Mouse (Mus musculus) MEL (cell line): ENCODE measurements at regions not wholly inside any gene's neighbourhood (a gene's known extent, or its start where the extent isn't known, plus 50 kb on each side); places are given as distances from the start of the nearest gene placed in this dataset.

Experiments used
- CHD2 ChIP-seq: IDR thresholded peaks from 2 replicates; pipeline ENCODE4 v1.6.1; 2011; ENCODE audit warnings: low read length, improper control_type of control experiment
- CTCF ChIP-seq, 3 experiments: IDR thresholded peaks in 2 of 3; conservative IDR thresholded peaks in 1 of 3; 2 replicates each; pipeline ENCODE4 v1.5.1; 2011 to 2012; ENCODE audit warnings: low read length in 3 of 3, low read depth in 2 of 3, mild to moderate bottlenecking in 2 of 3, improper control_type of control experiment in 1 of 3, inconsistent platforms in 1 of 3, mixed read lengths in 1 of 3, moderate library complexity in 1 of 3; ENCODE audit not compliant: control insufficient read depth in 1 of 3, insufficient read depth in 1 of 3, poor library complexity in 1 of 3, severe bottlenecking in 1 of 3
- E2F4 ChIP-seq: IDR thresholded peaks from 2 replicates; pipeline ENCODE4 v1.6.1; 2011; ENCODE audit warnings: low read depth, low read length, improper control_type of control experiment, borderline replicate concordance
- EP300 ChIP-seq, 2 experiments: IDR thresholded peaks; 2 replicates each; pipeline ENCODE4 v1.6.1; 2011; ENCODE audit warnings: improper control_type of control experiment in 2 of 2, low read length in 2 of 2, low read depth in 1 of 2, mild to moderate bottlenecking in 1 of 2
- GATA1 ChIP-seq: IDR thresholded peaks from 2 replicates; pipeline ENCODE4 v1.6.1; 2011; ENCODE audit warnings: low read depth, low read length, improper control_type of control experiment
- MAX ChIP-seq: IDR thresholded peaks from 2 replicates; pipeline ENCODE4 v1.6.1; 2011; ENCODE audit warnings: low read length, improper control_type of control experiment
- POLR2AphosphoS2 ChIP-seq: IDR thresholded peaks from 2 replicates; pipeline ENCODE4 v1.6.1; 2011; ENCODE audit warnings: low read length, improper control_type of control experiment
- SMC3 ChIP-seq: IDR thresholded peaks from 2 replicates; pipeline ENCODE4 v1.6.1; 2011; ENCODE audit warnings: low read depth, low read length, improper control_type of control experiment
- TCF12 ChIP-seq: IDR thresholded peaks from 2 replicates; pipeline ENCODE4 v1.6.1; 2014; ENCODE audit warnings: low read depth, mild to moderate bottlenecking, inconsistent platforms, low read length, improper control_type of control experiment, moderate library complexity
- USF2 ChIP-seq, 2 experiments: IDR thresholded peaks; 2 replicates each; pipeline ENCODE4 v1.6.1; 2011 to 2012; ENCODE audit warnings: improper control_type of control experiment in 2 of 2, low read length in 2 of 2, borderline replicate concordance in 1 of 2, inconsistent platforms in 1 of 2, low read depth in 1 of 2, mild to moderate bottlenecking in 1 of 2; ENCODE audit not compliant: insufficient read depth in 1 of 2
- ZNF384 ChIP-seq: IDR thresholded peaks from 2 replicates; pipeline ENCODE4 v1.6.1; 2012; ENCODE audit warnings: low read depth, mild to moderate bottlenecking, inconsistent platforms, low read length, improper control_type of control experiment

- TF ChIP-seq CHD2 (no peak), TCF12 (no peak), GATA1 (no peak), CTCF (IDR thresholded peaks at IDR 0.05 in 2 of 3, conservative IDR thresholded peaks at IDR 0.05 in 1 of 3; ENCODE audit: control insufficient read depth in 1 of 3, insufficient read depth in 1 of 3, low read depth in 2 of 3, low read length in 3 of 3, poor library complexity in 1 of 3, severe bottlenecking in 1 of 3) (no peak), POLR2AphosphoS2 (no peak), MAX (no peak), EP300 (IDR thresholded peaks at IDR 0.05; ENCODE audit: low read depth in 1 of 2, low read length in 2 of 2) (no peak), USF2 (IDR thresholded peaks at IDR 0.05; ENCODE audit: borderline replicate concordance in 1 of 2, insufficient read depth in 1 of 2, low read depth in 1 of 2, low read length in 2 of 2) (no peak), ZNF384 (no peak), SMC3 (no peak), E2F4 (no peak)
Measured at GRCm38 (mm10) chr3:34869911-34870310, 219.7 kb downstream of the Sox2 start.
